Mouse (Mus musculus) kidney, adult 2 months (tissue): ENCODE measurements around the gene Col6a1. TPM values are rescaled to one million over a fixed set of nuclear protein-coding genes. Genes with fewer than 3 reads are reported as not detected.

Source experiments
- DNase-seq: peaks from one replicate; pipeline ENCODE4 v3.0.0; 2021
- H3K27ac ChIP-seq: fragments of 200-500 bp; 2 replicates; pipeline ENCODE4 v1.5.1; 2012; ENCODE audit warnings: low read depth, low read length, control low read depth, inconsistent platforms; ENCODE audit not compliant: insufficient read depth
- H3K27me3 ChIP-seq: fragments of 200-500 bp; replicated peaks from 2 replicates; pipeline ENCODE4 v1.6.1; 2012; ENCODE audit warnings: mild to moderate bottlenecking, moderate library complexity, low read length, inconsistent platforms; ENCODE audit not compliant: control insufficient read depth, insufficient read depth
- H3K36me3 ChIP-seq: fragments of 200-500 bp; 2 replicates; pipeline ENCODE4 v1.6.1; 2012; ENCODE audit warnings: mild to moderate bottlenecking, moderate library complexity, low read length, inconsistent platforms; ENCODE audit not compliant: control insufficient read depth, insufficient read depth
- H3K4me1 ChIP-seq: fragments of 200-500 bp; 2 replicates; pipeline ENCODE4 v1.6.1; 2011; ENCODE audit warnings: low read length; ENCODE audit not compliant: control insufficient read depth, insufficient read depth
- H3K4me3 ChIP-seq: fragments of 200-500 bp; 2 replicates; pipeline ENCODE4 v1.5.1; 2011; ENCODE audit warnings: mild to moderate bottlenecking, low read depth, low read length, control low read depth; ENCODE audit not compliant: insufficient read depth
- CTCF ChIP-seq: fragments of 200-500 bp; conservative IDR thresholded peaks from 2 replicates; pipeline ENCODE4 v1.5.1; 2011; ENCODE audit warnings: low read depth, mild to moderate bottlenecking, control low read depth, low read length, moderate library complexity, mixed read lengths; ENCODE audit not compliant: insufficient read depth, insufficient read length
- POLR2A ChIP-seq: fragments of 200-500 bp; IDR thresholded peaks from one replicate; pipeline ENCODE4 v1.6.1; 2011; ENCODE audit warnings: low read depth, low read length, control low read depth
- WGBS: fragments of 180-500 bp; shearing (Covaris S2); methylation state at CpG from one replicate; pipeline ENCODE4 v1.1.7; 2018; 5-methylcytosine and 5-hydroxymethylcytosine counted together
- polyA plus RNA-seq: library from polyadenylated mRNA; depleted of rRNA; stranded (reverse); fragments of >200 nt; gene quantifications from 2 replicates; pipeline ENCODE4 v1.2.3, GENCODE M21; 2012

Gene Col6a1
- polyA plus RNA-seq, 1 experiment = 33.2 TPM

DNA sequence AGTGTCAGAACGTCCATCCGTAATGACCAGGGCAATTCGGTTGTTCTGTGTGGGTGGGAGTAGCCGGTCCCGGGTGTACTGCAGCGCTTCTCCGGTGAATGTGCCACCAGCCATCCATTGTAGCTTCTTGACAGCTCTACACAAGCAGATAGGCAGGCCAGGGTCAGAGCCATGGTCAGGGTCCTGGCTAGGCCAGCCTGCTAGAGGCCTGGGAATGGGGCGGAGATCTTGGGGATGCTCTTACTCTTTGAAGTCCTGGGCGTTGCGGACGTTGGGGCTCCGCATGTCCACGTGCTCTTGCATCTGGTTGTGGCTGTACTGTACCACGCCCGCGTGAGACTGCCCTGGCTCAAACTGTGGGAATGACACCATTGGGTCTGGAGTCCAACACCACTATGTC lies 14.6 kb downstream of the Col6a1 start:
- TF ChIP-seq CTCF (no peak), POLR2A (no peak)
- no peak overlapping the region for H3K4me3 ChIP-seq
- H3K27me3 ChIP-seq = no peaks in the 10 kb centered on the region
- DNase-seq = no peak
- H3K27ac ChIP-seq = no peak overlapping the region
- no peaks in the 10 kb centered on the region for H3K4me1 ChIP-seq
- H3K36me3 ChIP-seq = no peaks in the 10 kb centered on the region
- WGBS = 89% methylated on average over 16 of the region's 16 CpGs

- no peak overlapping the region for H3K27ac ChIP-seq
- DNase-seq = no peak
- no peak overlapping the region for H3K4me3 ChIP-seq
- H3K36me3 ChIP-seq = no peaks in the 10 kb centered on the region
- H3K27me3 ChIP-seq = no peaks in the 10 kb centered on the region
- 76% methylated on average over 3 of the region's 3 CpGs for WGBS
- no peak for TF ChIP-seq POLR2A
- TF ChIP-seq CTCF = no peak
- no peaks in the 10 kb centered on the region for H3K4me1 ChIP-seq
Measured at GRCm38 (mm10) chr10:76708465-76708864, 17.5 kb downstream of the Col6a1 start.

- no peak for DNase-seq
- H3K36me3 ChIP-seq = no peaks in the 10 kb centered on the region
- no peak for TF ChIP-seq POLR2A
- H3K27me3 ChIP-seq = no peaks in the 10 kb centered on the region
- no peaks in the 10 kb centered on the region for H3K4me1 ChIP-seq
- H3K4me3 ChIP-seq = no peak overlapping the region
- WGBS = 78% methylated on average over 1 of the region's 1 CpGs
- no peak overlapping the region for H3K27ac ChIP-seq
Measured at GRCm38 (mm10) chr10:76707584-76707983, 18.4 kb downstream of the Col6a1 start.

DNA sequence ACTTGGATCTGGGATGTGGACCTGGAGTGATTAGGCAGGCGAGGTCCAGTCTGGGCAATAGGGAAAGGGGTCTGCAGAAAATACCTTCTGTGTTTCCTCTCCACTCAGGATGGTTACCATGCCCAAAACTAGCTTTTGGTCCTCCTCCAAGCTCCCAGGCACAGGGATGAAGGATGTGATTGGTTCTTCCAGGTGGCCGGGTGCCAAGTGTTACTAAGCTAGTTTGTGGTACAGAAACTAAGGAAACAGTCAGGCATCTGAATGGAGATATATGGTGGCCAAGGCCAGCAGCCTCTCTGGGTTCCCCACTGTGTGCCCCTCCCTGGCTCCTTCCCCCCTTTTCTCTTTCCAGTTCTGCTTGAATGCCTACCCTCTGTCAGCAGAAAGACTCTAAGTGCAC lies 19.0 kb downstream of the Col6a1 start:
- no peaks in the 10 kb centered on the region for H3K27me3 ChIP-seq
- no peaks in the 10 kb centered on the region for H3K36me3 ChIP-seq
- 87% methylated on average over 2 of the region's 2 CpGs for WGBS
- no peak overlapping the region for H3K27ac ChIP-seq
- no peak for TF ChIP-seq CTCF
- no peak for TF ChIP-seq POLR2A
- H3K4me3 ChIP-seq = no peak overlapping the region
- no peak for DNase-seq
- H3K4me1 ChIP-seq = no peaks in the 10 kb centered on the region

- Histone ChIP-seq H3K36me3 (no peaks in the 10 kb centered on the region), H3K4me3 (no peak overlapping the region), H3K4me1 (no peaks in the 10 kb centered on the region), H3K27ac (no peak overlapping the region), H3K27me3 (no peaks in the 10 kb centered on the region)
- TF ChIP-seq POLR2A = no peak
- no peak for TF ChIP-seq CTCF
- 77% methylated on average over 3 of the region's 3 CpGs for WGBS
- no peak for DNase-seq
Measured at GRCm38 (mm10) chr10:76704358-76704757, 21.6 kb downstream of the Col6a1 start.

GRCm38 (mm10) chr10:76701446-76701845 lies 24.5 kb downstream of the Col6a1 start:
- TF ChIP-seq POLR2A = no peak
- no peak for TF ChIP-seq CTCF
- no peak overlapping the region for H3K4me3 ChIP-seq
- H3K4me1 ChIP-seq = no peaks in the 10 kb centered on the region
- no peak for DNase-seq
- no peaks in the 10 kb centered on the region for H3K27me3 ChIP-seq
- 53% methylated on average over 2 of the region's 2 CpGs for WGBS
- no peak overlapping the region for H3K27ac ChIP-seq
- no peaks in the 10 kb centered on the region for H3K36me3 ChIP-seq

- no peaks in the 10 kb centered on the region for H3K4me1 ChIP-seq
- DNase-seq = no peak
- TF ChIP-seq CTCF (no peak), POLR2A (no peak)
- H3K27me3 ChIP-seq = no peaks in the 10 kb centered on the region
- 75% methylated on average over 7 of the region's 7 CpGs for WGBS
- no peak overlapping the region for H3K4me3 ChIP-seq
- H3K36me3 ChIP-seq = no peaks in the 10 kb centered on the region
- no peak overlapping the region for H3K27ac ChIP-seq
Measured at GRCm38 (mm10) chr10:76699816-76700215, 26.2 kb downstream of the Col6a1 start.
